Mouse (Mus musculus) thymus, postnatal 4 days (tissue): ENCODE measurements around the gene Mapre1.
A peak's percentile ranks its signal among the peaks of the same experiment; 100 is the strongest.
"Not testable (repeated sequence)": the region's sequence is repeated elsewhere in the genome, so short reads cannot be mapped to it uniquely, and the experiment has no call there.

Experiments
- DNase-seq: peaks from one replicate; pipeline ENCODE4 v3.0.0; 2021

Mapre1 gene

GRCm38 (mm10) chr2:153740500-153741436, at the start of gene Mapre1:
Gene Mapre1, plus strand, starts transcription at chr2:153741274.
- DNase-seq, result peak; percentile 99

DNA sequence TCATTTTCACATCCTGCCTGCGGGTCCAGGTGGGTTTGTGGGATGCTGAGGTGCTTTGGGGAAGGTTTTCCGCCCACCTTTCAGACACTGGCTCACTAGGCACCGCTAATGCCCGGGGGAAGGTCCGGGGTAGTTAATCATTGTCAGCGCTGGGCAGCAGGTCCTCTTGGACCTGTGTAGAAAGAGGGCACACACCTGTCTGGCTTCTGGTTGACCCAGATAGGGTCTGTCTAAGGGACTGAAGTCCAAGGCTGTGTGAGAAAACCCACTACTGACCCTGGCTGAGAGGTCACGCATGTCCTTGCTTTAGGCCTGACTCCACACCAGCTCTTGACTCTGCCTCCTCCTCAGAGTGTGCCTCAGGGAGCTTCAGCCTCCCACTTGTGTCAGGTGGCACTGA, 47.7 kb upstream of the Mapre1 start:
- not testable (repeated sequence) for DNase-seq

- peak; percentile 90 for DNase-seq
Observed at GRCm38 (mm10) chr2:153694462-153695085, 46.5 kb upstream of the Mapre1 start.

DNA sequence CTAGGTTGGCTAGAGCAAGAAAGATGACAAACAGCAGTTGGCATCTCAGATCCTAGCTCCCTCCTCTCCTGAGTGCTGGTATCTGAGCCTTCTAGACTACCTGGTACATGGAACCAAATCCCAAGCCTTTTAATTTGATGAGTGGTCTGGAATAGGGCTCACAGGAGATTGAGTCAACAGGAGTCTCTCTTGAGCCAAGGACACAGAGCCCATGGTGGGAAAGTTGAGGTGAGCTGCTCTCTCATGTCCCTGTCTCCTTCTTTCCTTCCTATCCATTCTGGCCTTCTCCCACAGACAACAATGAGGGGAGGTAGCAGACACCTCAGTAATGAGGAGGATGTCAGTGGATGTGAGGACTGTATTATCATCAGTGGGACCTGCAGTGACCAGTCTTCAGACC, 44.7 kb upstream of the Mapre1 start, which contains the start of gene Dnmt3c:
Gene Dnmt3c, plus strand, starts transcription at position 301 of the 400 bp plus-strand sequence.
- DNase-seq, result no peak

DNA sequence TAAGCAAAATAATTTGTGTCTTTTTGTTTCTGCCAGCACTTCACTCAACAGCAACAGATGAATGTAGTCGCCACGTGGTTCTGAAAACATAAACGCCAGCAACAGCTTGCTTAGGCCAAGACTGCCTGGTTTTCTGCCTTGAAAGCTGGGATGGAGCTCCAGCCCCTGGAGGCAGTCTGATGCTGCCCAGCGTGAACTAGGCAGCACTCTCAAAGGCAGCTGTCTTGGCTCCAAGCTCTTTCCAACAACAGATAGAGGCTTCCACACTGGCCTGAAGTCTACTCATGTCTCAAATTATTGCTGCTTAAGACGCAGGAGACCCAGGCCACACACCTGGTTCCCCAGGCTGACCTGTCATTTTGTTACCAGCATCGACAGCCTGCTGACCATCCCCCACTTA, 37.7 kb upstream of the Mapre1 start:
- no peak for DNase-seq

- DNase-seq, result peak; percentile 47
Observed at GRCm38 (mm10) chr2:153710701-153711330, 30.3 kb upstream of the Mapre1 start.

DNA sequence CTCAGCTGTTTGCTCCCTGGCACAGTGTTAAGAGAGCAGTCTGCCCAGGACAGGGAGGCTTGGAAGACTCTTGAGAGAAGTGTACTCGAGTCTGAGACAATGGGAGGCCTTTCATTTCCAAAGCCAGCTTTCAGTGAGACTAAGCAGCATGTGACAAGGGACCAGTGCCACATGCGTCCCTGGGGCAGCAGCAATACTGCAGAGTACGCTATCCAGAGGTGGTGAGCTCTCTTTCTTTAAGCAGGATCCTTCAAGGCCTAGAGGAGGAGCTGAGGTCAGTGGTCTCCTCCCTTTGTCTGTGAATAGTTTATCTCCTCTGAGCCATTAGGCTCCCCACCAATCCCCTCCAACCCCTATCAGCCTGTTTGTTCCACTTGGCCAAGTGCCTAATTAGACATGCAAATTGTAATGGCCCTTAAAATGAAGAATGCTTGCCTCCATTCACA, 28.4 kb upstream of the Mapre1 start:
- DNase-seq, result no peak

GRCm38 (mm10) chr2:153713227-153713626, 27.8 kb upstream of the Mapre1 start:
- no peak for DNase-seq

DNA sequence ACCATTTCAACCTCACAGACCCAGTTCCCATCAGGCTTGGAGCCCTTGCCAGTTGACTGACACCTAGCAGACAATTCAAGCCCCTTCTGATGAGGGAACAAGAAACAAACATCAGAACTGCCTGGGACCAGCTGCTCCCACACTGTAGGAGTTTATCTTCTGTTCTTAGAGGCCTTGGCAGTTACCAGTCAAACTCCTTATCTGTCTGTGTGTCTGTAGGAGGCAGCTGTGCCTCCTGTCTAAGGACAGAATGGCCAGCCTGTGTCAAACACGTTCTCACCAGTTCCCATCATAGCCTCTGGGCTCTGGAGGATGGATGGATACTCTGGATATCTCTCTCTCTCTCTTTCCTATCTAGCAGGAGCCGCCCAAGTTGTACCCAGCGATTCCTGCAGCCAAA, 23.2 kb upstream of the Mapre1 start:
- DNase-seq, result not testable (repeated sequence)

DNA sequence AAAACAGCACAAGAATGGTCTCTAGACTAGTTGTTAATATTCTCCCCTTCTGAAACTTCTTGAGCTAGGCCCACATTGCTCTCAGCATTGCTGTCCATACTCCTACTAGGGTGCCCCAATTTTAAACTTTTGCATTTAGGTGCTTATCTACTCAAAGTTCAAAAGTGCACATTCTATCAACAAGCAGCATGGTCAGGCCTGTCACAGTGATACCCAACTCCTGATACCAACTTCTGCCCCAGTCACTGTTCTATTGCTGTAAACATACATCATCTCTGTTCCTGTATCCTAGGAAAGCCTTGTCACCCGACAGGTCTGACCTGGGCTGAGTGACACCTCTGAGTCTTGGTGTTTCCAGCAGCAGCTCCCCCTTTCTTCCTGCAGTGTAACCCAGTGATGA, 18.0 kb upstream of the Mapre1 start:
- no peak for DNase-seq

- no peak for DNase-seq
Observed at GRCm38 (mm10) chr2:153724424-153724823, 16.6 kb upstream of the Mapre1 start.

GRCm38 (mm10) chr2:153724871-153725270, 16.2 kb upstream of the Mapre1 start:
- no peak for DNase-seq

DNA sequence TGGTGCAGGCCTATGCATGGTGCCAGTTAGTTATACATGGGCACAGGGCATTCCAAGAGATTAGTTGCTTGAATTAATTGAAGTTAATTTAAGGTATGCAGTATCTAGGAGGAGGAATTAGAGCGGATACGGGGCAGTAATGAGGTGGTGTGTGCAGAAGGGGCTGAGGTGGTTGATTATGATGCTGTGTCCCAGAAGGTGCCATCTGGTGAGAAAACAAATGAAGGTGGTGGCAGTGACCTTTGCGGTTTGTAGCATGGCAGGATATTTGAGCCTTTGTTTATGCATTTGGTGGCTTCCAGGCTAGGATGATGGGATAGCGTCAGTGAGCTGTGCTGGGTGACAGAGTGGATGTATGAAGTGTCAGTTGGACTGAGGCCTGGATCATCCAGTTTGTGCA, 15.8 kb upstream of the Mapre1 start:
- DNase-seq, result no peak

- DNase-seq, result peak; percentile 20
Observed at GRCm38 (mm10) chr2:153734033-153734432, 7.0 kb upstream of the Mapre1 start.

DNA sequence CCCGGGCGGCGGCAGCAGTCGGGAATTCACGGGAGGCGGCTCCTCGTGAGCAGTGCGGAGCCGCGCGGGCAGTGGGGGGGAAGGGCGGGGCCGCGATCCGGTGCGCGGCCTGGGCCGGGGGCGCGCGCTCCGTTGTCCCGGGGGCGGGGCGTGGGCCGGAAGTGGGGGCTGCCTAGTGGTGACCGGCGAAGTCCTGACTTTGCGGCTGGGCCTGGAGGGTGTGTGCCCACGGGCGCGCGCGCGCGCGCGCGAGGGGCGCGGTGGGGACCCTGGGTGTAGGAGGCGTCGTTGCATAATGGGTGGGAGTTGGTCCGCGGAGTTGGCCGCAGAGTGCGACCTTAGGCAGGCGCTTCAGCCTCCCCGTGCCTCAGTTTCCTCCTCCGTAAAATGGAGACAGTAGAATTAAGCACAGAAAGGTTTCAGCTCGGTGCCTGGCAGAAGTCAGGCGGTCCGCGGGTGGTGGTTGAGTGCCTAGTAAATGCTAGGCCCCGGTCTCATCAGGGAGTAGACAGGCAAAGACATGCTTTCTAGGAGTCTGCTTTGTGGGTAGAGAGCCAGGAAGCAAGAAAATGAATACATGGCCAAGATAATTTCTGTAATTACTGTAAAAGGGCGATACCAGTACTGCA, 477 bp downstream of the Mapre1 start:
- DNase-seq, result peak; percentile 91

- DNase-seq, result no peak
Observed at GRCm38 (mm10) chr2:153747994-153748393, 6.9 kb downstream of the Mapre1 start.

GRCm38 (mm10) chr2:153750363-153750762, 9.3 kb downstream of the Mapre1 start:
- DNase-seq, result no peak

GRCm38 (mm10) chr2:153762121-153762520, 21.0 kb downstream of the Mapre1 start:
- DNase-seq, result no peak

GRCm38 (mm10) chr2:153767484-153767883, 26.4 kb downstream of the Mapre1 start:
- no peak for DNase-seq

DNA sequence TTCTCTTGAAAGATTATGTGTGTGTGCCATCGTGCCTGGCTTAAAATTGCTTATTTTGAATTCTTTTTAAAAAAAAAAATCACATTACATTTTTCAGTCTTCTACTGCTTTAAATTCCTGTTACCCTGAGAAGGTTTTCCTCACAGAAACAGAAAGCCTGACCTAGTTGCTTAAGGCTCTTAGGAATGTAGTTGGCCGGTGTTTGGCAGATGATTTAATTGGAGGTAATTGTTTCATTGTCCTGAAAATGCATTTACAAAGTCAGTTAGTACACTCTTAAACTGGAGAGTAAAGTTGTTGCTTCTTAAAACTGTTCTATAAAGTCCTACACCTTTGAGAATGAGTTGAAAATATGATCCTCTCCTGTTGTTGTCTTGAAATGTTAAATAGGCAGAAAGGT, 27.8 kb downstream of the Mapre1 start:
- DNase-seq, result no peak

- no peak for DNase-seq
Observed at GRCm38 (mm10) chr2:153772950-153773349, 31.9 kb downstream of the Mapre1 start.

GRCm38 (mm10) chr2:153775472-153775871, 34.4 kb downstream of the Mapre1 start:
- no peak for DNase-seq
